Comparison of ENCODE assay signal across 8 mouse cellular contexts in genomic region chr4:132345135-132345842, GRCm38 (mm10). TPM values are rescaled to one million over a fixed set of nuclear protein-coding genes. Genes with fewer than 3 reads are reported as not detected.
DNase-seq lines count a peak whose midpoint lies in the region; ATAC-seq and TF ChIP-seq lines count a peak whose summit lies in the region.

No protein-coding gene starts in this region.

- no peaks in the 10 kb centered on the region for H3K9me3 ChIP-seq in heart, embryonic 13.5 days
- no peaks in the 10 kb centered on the region for H3K9me3 ChIP-seq in kidney, postnatal 0 days (replicated peaks; ENCODE audit: low read length)
- no peaks in the 10 kb centered on the region for H3K9me3 ChIP-seq in liver, embryonic 11.5 days (ENCODE audit: control insufficient read depth, low read length)

- H3K27me3 ChIP-seq in heart, embryonic 13.5 days (replicated peaks) = no peaks in the 10 kb centered on the region
- H3K27me3 ChIP-seq in kidney, postnatal 0 days (ENCODE audit: insufficient read depth, low read length) = no peaks in the 10 kb centered on the region
- H3K27me3 ChIP-seq in liver, embryonic 11.5 days (replicated peaks; ENCODE audit: control insufficient read depth, insufficient read depth, low read length) = no peaks in the 10 kb centered on the region
- H3K27me3 ChIP-seq in myocyte (ENCODE audit: control insufficient read depth, insufficient read depth, insufficient read length) = no peaks in the 10 kb centered on the region

- H3K79me2 ChIP-seq in myocyte (ENCODE audit: control insufficient read depth, insufficient read depth) = peaks cover 49% of the 10 kb centered on the region

- peaks cover 14% of the 10 kb centered on the region for H3K36me3 ChIP-seq in heart, embryonic 13.5 days
- H3K36me3 ChIP-seq in kidney, postnatal 0 days (ENCODE audit: insufficient read depth, low read length) = no peaks in the 10 kb centered on the region; the same call in 1 of the 2 replicates
- peaks cover 4% of the 10 kb centered on the region for H3K36me3 ChIP-seq in liver, embryonic 11.5 days (ENCODE audit: control insufficient read depth, insufficient read depth, low read length)
- H3K36me3 ChIP-seq in myocyte (ENCODE audit: control insufficient read depth, insufficient read depth) = no peaks in the 10 kb centered on the region

- peak overlapping the region; percentile 57 for H3K27ac ChIP-seq in brown adipose tissue, adult 24 weeks (replicated peaks; ENCODE audit: low read depth, low read length)
- peak overlapping the region; percentile 62; the same call in 1 of the 2 replicates for H3K27ac ChIP-seq in heart, embryonic 13.5 days (replicated peaks)
- peak overlapping the region; percentile 70 for H3K27ac ChIP-seq in kidney, postnatal 0 days
- H3K27ac ChIP-seq in liver, embryonic 11.5 days (ENCODE audit: low read depth, low read length) = peak overlapping the region; percentile 66

- TF ChIP-seq POLR2A in myocyte (IDR thresholded peaks at IDR 0.05; ENCODE audit: insufficient read length, low read depth) = peak; percentile 89

- peak; percentile 96 for TF ChIP-seq CTCF in kidney, postnatal 0 days (IDR thresholded peaks at IDR 0.05; ENCODE audit: low read depth)

- peak overlapping the region; percentile 92 for H3K9ac ChIP-seq in heart, embryonic 13.5 days
- H3K9ac ChIP-seq in kidney, postnatal 0 days (ENCODE audit: low read depth, low read length) = peak overlapping the region; percentile 83
- peak overlapping the region; percentile 95 for H3K9ac ChIP-seq in liver, embryonic 11.5 days (ENCODE audit: low read depth, low read length)

- H3ac ChIP-seq in myocyte (ENCODE audit: control insufficient read depth, insufficient read length) = peak overlapping the region; percentile 59

- H3K4me2 ChIP-seq in heart, embryonic 13.5 days = peak overlapping the region; percentile 98
- peak overlapping the region; percentile 85 for H3K4me2 ChIP-seq in kidney, postnatal 0 days (ENCODE audit: low read length)
- H3K4me2 ChIP-seq in liver, embryonic 11.5 days = peak overlapping the region; percentile 72
- H3K4me2 ChIP-seq in myocyte (ENCODE audit: low read depth) = peak overlapping the region; percentile 95

- no peaks in the 10 kb centered on the region for H3K4me1 ChIP-seq in brown adipose tissue, adult 24 weeks (ENCODE audit: control insufficient read depth, insufficient read depth, insufficient read length, low read length)
- H3K4me1 ChIP-seq in heart, embryonic 13.5 days = peaks cover 31% of the 10 kb centered on the region
- H3K4me1 ChIP-seq in kidney, postnatal 0 days (replicated peaks; ENCODE audit: insufficient read depth, low read length) = peaks cover 4% of the 10 kb centered on the region; the same call in 1 of the 2 replicates
- peaks cover 18% of the 10 kb centered on the region for H3K4me1 ChIP-seq in liver, embryonic 11.5 days (replicated peaks; ENCODE audit: control insufficient read depth, insufficient read depth, low read length)

- H3K4me3 ChIP-seq in brown adipose tissue, adult 24 weeks (ENCODE audit: insufficient read depth, low read depth, low read length) = peak overlapping the region; percentile 96
- H3K4me3 ChIP-seq in heart, embryonic 13.5 days = peak overlapping the region; percentile 90
- peak overlapping the region; percentile 76 for H3K4me3 ChIP-seq in kidney, postnatal 0 days (replicated peaks; ENCODE audit: low read depth, low read length)
- H3K4me3 ChIP-seq in liver, embryonic 11.5 days (ENCODE audit: low read depth, low read length) = peak overlapping the region; percentile 69
- peak overlapping the region; percentile 78 for H3K4me3 ChIP-seq in myocyte

- WGBS in heart, embryonic 13.5 days = under 1% methylated on average over 83 of the region's 83 CpGs
- under 1% methylated on average over 83 of the region's 83 CpGs for WGBS in kidney, postnatal 0 days
- WGBS in liver, embryonic 11.5 days = under 1% methylated on average over 83 of the region's 83 CpGs

- peak; percentile 89 for DNase-seq in CD4-positive, CD25-positive, alpha-beta regulatory T cell, adult 2 months (ENCODE audit: low read depth, low spot score)
- peak; percentile 95 for DNase-seq in kidney, postnatal 0 days (ENCODE audit: low spot score)
- DNase-seq in liver, embryonic 11.5 days (ENCODE audit: low spot score) = peak; percentile 95
- peak; percentile 96 to 99 for DNase-seq in spleen, postnatal 4 days (ENCODE audit: low spot score in 2 of 2)

- ATAC-seq in erythroid progenitor cell, adult 5-6 weeks (replicated peaks; ENCODE audit: low FRiP score, poor library complexity, severe bottlenecking) = peak; percentile 81
- ATAC-seq in heart, embryonic 13.5 days (ENCODE audit: extremely low read depth, insufficient number of reproducible peaks, low FRiP score, low TSS enrichment) = peak; percentile 83
- peak; percentile 83 for ATAC-seq in kidney, postnatal 0 days (replicated peaks; ENCODE audit: low FRiP score, low read depth)
- peak; percentile 81 for ATAC-seq in liver, embryonic 11.5 days (replicated peaks; ENCODE audit: low FRiP score)

TF ChIP-seq in myocyte, 11 proteins besides CTCF, POLR2A, EP300 and RAD21:
- TF ChIP-seq POLR2AphosphoS2 (IDR thresholded peaks at IDR 0.05; ENCODE audit: insufficient read length, low read depth) (peak; percentile 93), SRF (IDR thresholded peaks at IDR 0.05; ENCODE audit: control insufficient read depth, insufficient read length, low read depth) (no peak), USF1 (IDR thresholded peaks at IDR 0.05; ENCODE audit: low read depth) (no peak), TCF12 (IDR thresholded peaks at IDR 0.05; ENCODE audit: insufficient read depth, poor library complexity, severe bottlenecking) (no peak), E2F4 (IDR thresholded peaks at IDR 0.05; ENCODE audit: insufficient read depth) (peak; percentile 95), MYOD1 (IDR thresholded peaks at IDR 0.05; ENCODE audit: control insufficient read depth in 1 of 3, insufficient read length in 2 of 3, low read depth in 2 of 3) (peak in 1 of 3 experiments; percentile 38), MYOG (IDR thresholded peaks at IDR 0.05; ENCODE audit: control insufficient read depth in 1 of 3, insufficient read depth in 1 of 3, insufficient read length in 2 of 3, low read depth in 2 of 3) (peak in 1 of 3 experiments; percentile 3)

RNA-seq across cellular contexts. Expression of gene Rcc1, which starts 8.1 kb away (rescaled TPM):
- 3.4 and 7.6 TPM in 2 replicates for polyA plus RNA-seq in brown adipose tissue, adult 24 weeks (2012; ENCODE audit: insufficient read depth, insufficient read length, missing spikeins)
- total RNA-seq in erythroid progenitor cell, adult 5-6 weeks (2015; ENCODE audit: low replicate concordance) = 27.0 and 42.3 TPM in 2 replicates
- 36.5 and 47.0 TPM in 2 replicates for total RNA-seq in erythroid progenitor cell, adult 5-6 weeks (2017; ENCODE audit: low replicate concordance)
- 37.6 and 42.1 TPM in 2 replicates for polyA plus RNA-seq in heart, embryonic 13.5 days (2015; fragmentation: Nextera tagmentation; extraction: Ambion mirVana)
- polyA plus RNA-seq in kidney, postnatal 0 days (2015; fragmentation: Nextera tagmentation; extraction: Ambion mirVana) = 40.0 and 45.9 TPM in 2 replicates
- polyA plus RNA-seq in liver, embryonic 11.5 days (2014; fragmentation: Nextera tagmentation; extraction: Ambion mirVana) = 99.8 and 105 TPM in 2 replicates
- polyA plus RNA-seq in myocyte (2012; fragmentation: generic; extraction: Trizol) = 33.2 TPM

RNA-seq across cellular contexts. Expression of gene Trnau1ap, which starts 16.0 kb away (rescaled TPM):
- polyA plus RNA-seq in brown adipose tissue, adult 24 weeks (2012; ENCODE audit: insufficient read depth, insufficient read length, missing spikeins) = 35.1 and 36.5 TPM in 2 replicates
- total RNA-seq in erythroid progenitor cell, adult 5-6 weeks (2015; ENCODE audit: low replicate concordance) = 13.0 and 18.0 TPM in 2 replicates
- total RNA-seq in erythroid progenitor cell, adult 5-6 weeks (2017; ENCODE audit: low replicate concordance) = 8.9 and 14.1 TPM in 2 replicates
- polyA plus RNA-seq in heart, embryonic 13.5 days (2015; fragmentation: Nextera tagmentation; extraction: Ambion mirVana) = 61.9 and 74.4 TPM in 2 replicates
- 70.3 and 72.8 TPM in 2 replicates for polyA plus RNA-seq in kidney, postnatal 0 days (2015; fragmentation: Nextera tagmentation; extraction: Ambion mirVana)
- 80.1 and 89.3 TPM in 2 replicates for polyA plus RNA-seq in liver, embryonic 11.5 days (2014; fragmentation: Nextera tagmentation; extraction: Ambion mirVana)
- polyA plus RNA-seq in myocyte (2012; fragmentation: generic; extraction: Trizol) = 51.6 TPM

RNA-seq across cellular contexts. Expression of gene Rab42, which starts 42.1 kb away (rescaled TPM):
- 2.3 TPM in 1 of 2 replicates, not detected in the other for polyA plus RNA-seq in brown adipose tissue, adult 24 weeks (2012; ENCODE audit: insufficient read depth, insufficient read length, missing spikeins)
- total RNA-seq in erythroid progenitor cell, adult 5-6 weeks (2015; ENCODE audit: low replicate concordance) = not detected in 2 replicates
- total RNA-seq in erythroid progenitor cell, adult 5-6 weeks (2017; ENCODE audit: low replicate concordance) = not detected in 2 replicates
- 1.1 and 1.8 TPM in 2 replicates for polyA plus RNA-seq in heart, embryonic 13.5 days (2015; fragmentation: Nextera tagmentation; extraction: Ambion mirVana)
- 2.4 and 3.0 TPM in 2 replicates for polyA plus RNA-seq in kidney, postnatal 0 days (2015; fragmentation: Nextera tagmentation; extraction: Ambion mirVana)
- 0.75 and 1.5 TPM in 2 replicates for polyA plus RNA-seq in liver, embryonic 11.5 days (2014; fragmentation: Nextera tagmentation; extraction: Ambion mirVana)
- 0.30 TPM for polyA plus RNA-seq in myocyte (2012; fragmentation: generic; extraction: Trizol)

Comparison
In these comparisons a context has a peak if more than half of its experiments do, and no peak if none do; other contexts are left out.
1. Peak in every context shown above with its lines: DNase-seq, ATAC-seq, H3K4me3 ChIP-seq and H3K27ac ChIP-seq.